Mouse (Mus musculus) adrenal gland, postnatal 10 days (tissue): ENCODE data around the gene Zfp579. TPM values are rescaled to one million over a fixed set of nuclear protein-coding genes. Genes with fewer than 3 reads are reported as not detected.
"Not testable (repeated sequence)": the region's sequence is repeated elsewhere in the genome, so short reads cannot be mapped to it uniquely, and the experiment has no call there.

ENCODE experiments used
- DNase-seq: peaks from one replicate; pipeline ENCODE4 v3.0.0; 2021; ENCODE audit warnings: mixed read lengths
- total RNA-seq, 2 experiments: library from RNA; stranded (reverse); gene quantifications; 2 replicates each; pipeline ENCODE4 v1.2.3; 2021

Gene Zfp579
- total RNA-seq, 2 experiments from 2014 or later: 16.0 to 19.9 TPM

- peak; percentile 98 for DNase-seq
Observed at GRCm38 (mm10) chr7:5015118-5016001, 19.4 kb upstream of the Zfp579 start, which contains the start of gene Gm44973. TSS of gene Gm44973 (plus strand) at chr7:5015496.

GRCm38 (mm10) chr7:5014251-5015117 is 18.5 kb upstream of the Zfp579 start, which contains the start of the genes Zfp524 and Fiz1:
TSS of gene Zfp524 (plus strand) at chr7:5014415.
TSS of gene Fiz1 (minus strand) at chr7:5014697.
- DNase-seq: peak; percentile 98

GRCm38 (mm10) chr7:5012681-5013513 is 16.9 kb upstream of the Zfp579 start:
- DNase-seq: no peak

- DNase-seq: no peak
Observed at GRCm38 (mm10) chr7:5008229-5008628, 12.3 kb upstream of the Zfp579 start.

- DNase-seq: not testable (repeated sequence)
Observed at GRCm38 (mm10) chr7:5002876-5003275, 6.9 kb upstream of the Zfp579 start.

GRCm38 (mm10) chr7:4999876-5000275 is 3.9 kb upstream of the Zfp579 start:
- peak; percentile 39 for DNase-seq

GRCm38 (mm10) chr7:4996934-4997333 is 976 bp upstream of the Zfp579 start:
- DNase-seq: no peak

GRCm38 (mm10) chr7:4995268-4996002 is 523 bp downstream of the Zfp579 start:
- no peak for DNase-seq

- DNase-seq: no peak
Observed at GRCm38 (mm10) chr7:4993999-4994788, 1.8 kb downstream of the Zfp579 start.

- no peak for DNase-seq
Observed at GRCm38 (mm10) chr7:4993347-4993998, 2.5 kb downstream of the Zfp579 start.

- DNase-seq: no peak
Observed at GRCm38 (mm10) chr7:4988250-4988649, 7.7 kb downstream of the Zfp579 start.

GRCm38 (mm10) chr7:4976832-4977231 is 19.1 kb downstream of the Zfp579 start:
- no peak for DNase-seq

- no peak for DNase-seq
Observed at GRCm38 (mm10) chr7:4975455-4975854, 20.5 kb downstream of the Zfp579 start.

GRCm38 (mm10) chr7:4972321-4973047 is 23.5 kb downstream of the Zfp579 start:
- DNase-seq: peak; percentile 81

GRCm38 (mm10) chr7:4971710-4972109 is 24.2 kb downstream of the Zfp579 start:
- no peak for DNase-seq

GRCm38 (mm10) chr7:4971068-4971467 is 24.9 kb downstream of the Zfp579 start, which contains the start of gene Sbk3:
TSS of gene Sbk3 (minus strand) at chr7:4971168.
- DNase-seq: no peak

- DNase-seq: no peak
Observed at GRCm38 (mm10) chr7:4964988-4965387, 31.0 kb downstream of the Zfp579 start.

- peak; percentile 91 for DNase-seq
Observed at GRCm38 (mm10) chr7:4964272-4964671, 31.7 kb downstream of the Zfp579 start, which contains the start of gene Sbk2. TSS of gene Sbk2 (minus strand) at chr7:4964406.

GRCm38 (mm10) chr7:4963527-4963926 is 32.4 kb downstream of the Zfp579 start:
- DNase-seq: no peak
